Mouse (Mus musculus) left cerebral cortex, postnatal 10 days (tissue): ENCODE measurements around the gene Hoxd10. TPM values are rescaled to one million over a fixed set of nuclear protein-coding genes. Genes with fewer than 3 reads are reported as not detected.

ENCODE experiments used
- DNase-seq, 2 experiments: peaks; one replicate each; pipeline ENCODE4 v3.0.0; 2021 to 2022; ENCODE audit warnings: low spot score in 2 of 2, mixed read lengths in 1 of 2; ENCODE audit errors: extremely low spot score in 1 of 2
- intact Hi-C: fragments of 180-260 bp; cut with DNase I; formaldehyde crosslinking; loops from one replicate; pipeline ENCODE4 v1.15.1; 2025
- total RNA-seq, 2 experiments: library from RNA; stranded (reverse); gene quantifications; 2 replicates each; pipeline ENCODE4 v1.2.3; 2021

Hoxd10 gene
- total RNA-seq, 2 experiments from 2014 or later, result not detected

- intact Hi-C loops, result loop anchor here (5.0 kb wide), 3 partner anchors 693 to 1113 kb away; no protein-coding TSS in a partner anchor
- no peak for DNase-seq
Observed at GRCm38 (mm10) chr2:74660421-74661375, 31.0 kb upstream of the Hoxd10 start.

- intact Hi-C loops, result loop anchor here (2.0 to 5.0 kb wide), 5 partner anchors 361 to 1114 kb away; no protein-coding TSS in a partner anchor
- peak; percentile 26 to 62 for DNase-seq
Observed at GRCm38 (mm10) chr2:74661685-74662084, 30.0 kb upstream of the Hoxd10 start.

- DNase-seq, result peak; percentile 39 to 64
- intact Hi-C loops, result loop anchor here (2.0 to 5.0 kb wide), 5 partner anchors 363 to 1116 kb away; no protein-coding TSS in a partner anchor
Observed at GRCm38 (mm10) chr2:74663291-74663925, 28.3 kb upstream of the Hoxd10 start.

- intact Hi-C loops, result no loop called here
- DNase-seq, result no peak
Observed at GRCm38 (mm10) chr2:74666411-74666810, 25.3 kb upstream of the Hoxd10 start.

DNA sequence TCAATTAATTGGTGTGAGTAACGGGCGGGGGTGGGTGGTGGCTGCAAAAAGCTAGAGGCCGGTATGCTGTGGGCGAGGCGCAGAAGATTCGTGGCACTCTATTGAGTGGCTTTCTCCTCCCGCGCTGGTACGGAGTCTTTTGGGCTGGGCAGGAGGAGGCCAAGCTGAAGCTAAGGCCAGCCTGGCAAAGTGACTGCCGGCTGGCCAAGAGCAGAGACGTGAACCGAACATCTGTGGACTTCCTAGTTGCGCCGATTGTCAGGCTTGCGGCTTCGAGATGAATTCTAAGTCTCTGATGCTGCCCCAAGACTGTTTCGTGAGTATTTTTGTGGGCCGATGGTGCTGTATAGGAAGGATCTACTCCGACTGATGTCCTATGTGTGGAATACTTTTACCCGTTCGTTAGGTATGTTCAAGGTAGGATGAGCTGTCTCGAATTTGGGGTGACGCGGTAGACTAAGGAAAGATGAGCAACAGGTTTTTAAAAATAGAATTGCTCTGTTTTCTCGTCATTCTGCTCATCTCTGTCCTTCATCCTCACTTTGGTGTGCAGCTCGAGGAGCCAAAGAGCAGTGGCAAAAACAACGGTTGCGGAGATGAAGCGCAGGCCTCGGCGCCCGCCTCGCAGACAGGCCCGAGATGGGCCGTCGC lies 24.4 kb upstream of the Hoxd10 start:
- DNase-seq, result no peak
- intact Hi-C loops, result no loop called here

DNA sequence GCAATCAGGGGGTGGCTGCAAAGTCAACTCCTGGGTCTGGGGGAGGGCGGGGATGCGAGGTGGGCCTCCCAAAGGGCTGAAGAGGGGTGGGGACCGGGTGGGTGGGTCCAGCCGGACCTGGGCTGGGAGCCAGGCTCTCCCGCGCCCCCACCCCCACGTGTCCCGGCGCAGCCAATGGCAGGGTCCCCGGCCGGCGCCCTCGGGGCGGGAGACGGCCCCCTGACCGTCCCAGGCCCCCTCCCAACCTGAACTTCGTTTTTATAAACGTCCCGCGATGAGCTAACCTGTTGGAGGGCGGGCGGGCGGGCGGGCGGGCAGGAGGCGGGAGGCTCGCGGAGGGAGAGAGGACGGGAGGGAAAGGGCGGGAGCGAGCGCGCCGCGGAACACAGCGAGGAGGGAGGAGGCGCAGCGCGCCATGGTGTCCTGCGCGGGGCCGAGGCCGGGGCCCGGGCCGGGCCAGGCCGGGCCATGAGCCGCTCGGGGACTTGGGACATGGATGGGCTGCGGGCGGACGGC lies 23.8 kb upstream of the Hoxd10 start, which contains the start of gene Hoxd13:
Hoxd13 (plus strand) TSS at position 469 of the 516 bp plus-strand sequence.
- intact Hi-C loops, result no loop called here
- no peak for DNase-seq

DNA sequence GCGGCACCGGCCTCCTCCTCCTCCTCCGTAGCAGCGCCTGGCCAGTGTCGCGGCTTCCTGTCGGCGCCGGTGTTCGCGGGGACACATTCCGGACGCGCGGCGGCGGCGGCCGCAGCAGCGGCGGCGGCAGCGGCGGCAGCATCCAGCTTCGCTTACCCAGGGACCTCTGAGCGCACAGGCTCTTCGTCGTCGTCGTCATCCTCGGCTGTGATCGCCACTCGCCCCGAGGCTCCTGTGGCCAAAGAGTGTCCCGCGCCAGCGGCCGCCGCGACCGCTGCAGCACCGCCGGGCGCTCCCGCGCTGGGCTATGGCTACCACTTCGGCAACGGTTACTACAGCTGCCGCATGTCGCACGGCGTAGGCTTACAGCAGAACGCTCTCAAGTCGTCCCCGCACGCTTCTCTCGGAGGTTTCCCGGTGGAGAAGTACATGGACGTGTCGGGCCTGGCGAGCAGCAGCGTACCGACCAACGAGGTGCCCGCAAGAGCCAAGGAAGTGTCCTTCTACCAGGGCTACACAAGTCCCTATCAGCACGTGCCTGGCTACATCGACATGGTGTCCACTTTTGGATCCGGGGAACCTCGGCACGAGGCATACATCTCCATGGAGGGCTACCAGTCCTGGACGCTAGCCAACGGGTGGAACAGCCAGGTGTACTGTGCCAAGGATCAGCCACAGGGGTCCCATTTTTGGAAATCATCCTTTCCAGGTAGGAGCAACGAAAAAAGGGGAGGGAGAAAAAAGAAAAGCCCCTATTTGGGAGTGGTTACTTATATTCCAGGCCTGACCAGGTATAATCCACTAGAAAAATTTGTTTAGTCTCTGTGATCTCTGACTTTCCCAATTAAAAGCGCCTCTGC lies 23.1 kb upstream of the Hoxd10 start:
- intact Hi-C loops, result no loop called here
- DNase-seq, result peak in 1 of 2 experiments; percentile 40

GRCm38 (mm10) chr2:74669230-74669578 lies 22.5 kb upstream of the Hoxd10 start:
- no peak for DNase-seq

DNA sequence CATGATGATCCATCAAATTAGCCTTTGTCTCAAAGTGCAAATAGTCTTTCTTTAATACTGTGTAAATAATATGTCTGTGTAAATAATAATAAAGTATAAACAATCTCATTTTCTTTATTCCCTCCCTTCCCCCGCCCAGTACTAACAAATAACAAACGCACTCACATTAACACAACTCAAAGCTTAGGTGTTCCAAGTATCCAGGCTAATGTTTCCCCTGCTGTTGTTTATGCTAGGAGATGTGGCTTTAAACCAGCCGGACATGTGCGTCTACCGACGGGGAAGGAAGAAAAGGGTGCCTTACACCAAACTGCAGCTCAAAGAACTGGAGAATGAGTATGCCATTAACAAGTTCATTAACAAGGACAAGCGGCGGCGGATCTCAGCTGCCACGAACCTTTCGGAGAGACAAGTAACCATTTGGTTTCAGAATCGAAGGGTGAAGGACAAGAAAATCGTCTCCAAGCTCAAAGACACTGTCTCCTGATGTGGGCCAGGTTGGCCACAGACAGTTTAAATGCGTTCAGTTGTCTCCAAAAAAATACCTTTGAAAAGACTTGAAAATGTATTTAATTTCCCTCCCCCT lies 22.0 kb upstream of the Hoxd10 start:
- intact Hi-C loops, result no loop called here
- no peak for DNase-seq

More at GRCm38 (mm10) chr2:74669230-74669578, 22.5 kb upstream of the Hoxd10 start:
- intact Hi-C loops, result no loop called here

DNA sequence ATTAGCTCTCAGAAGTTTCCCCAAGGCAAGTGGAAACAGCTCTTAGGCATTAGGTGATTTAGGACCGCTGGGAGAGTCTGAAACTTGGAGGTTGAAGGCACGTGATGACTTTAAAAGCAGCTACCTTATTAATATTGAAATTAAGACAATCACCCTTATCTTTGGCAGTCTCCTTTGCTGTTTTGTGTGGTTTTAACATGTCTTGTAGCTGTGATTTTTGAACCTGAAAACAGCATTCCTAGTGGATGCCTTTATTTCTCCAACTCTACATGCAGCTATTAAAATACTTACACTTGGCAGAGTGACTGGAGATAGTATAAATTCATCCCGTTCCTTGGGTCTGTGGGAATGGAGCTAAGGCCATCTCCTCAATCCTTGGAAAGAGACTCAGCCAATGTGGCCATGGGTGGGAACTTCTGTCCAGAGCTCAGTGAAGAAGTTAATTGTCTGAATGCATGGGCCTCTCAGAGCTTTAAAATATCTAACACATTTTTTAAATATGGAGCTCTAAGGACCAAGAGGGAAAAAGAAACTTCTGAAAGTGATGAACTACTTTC lies 21.0 kb upstream of the Hoxd10 start:
- DNase-seq, result no peak
- intact Hi-C loops, result no loop called here

- DNase-seq, result no peak
- intact Hi-C loops, result no loop called here
Observed at GRCm38 (mm10) chr2:74671847-74672246, 19.9 kb upstream of the Hoxd10 start.

DNA sequence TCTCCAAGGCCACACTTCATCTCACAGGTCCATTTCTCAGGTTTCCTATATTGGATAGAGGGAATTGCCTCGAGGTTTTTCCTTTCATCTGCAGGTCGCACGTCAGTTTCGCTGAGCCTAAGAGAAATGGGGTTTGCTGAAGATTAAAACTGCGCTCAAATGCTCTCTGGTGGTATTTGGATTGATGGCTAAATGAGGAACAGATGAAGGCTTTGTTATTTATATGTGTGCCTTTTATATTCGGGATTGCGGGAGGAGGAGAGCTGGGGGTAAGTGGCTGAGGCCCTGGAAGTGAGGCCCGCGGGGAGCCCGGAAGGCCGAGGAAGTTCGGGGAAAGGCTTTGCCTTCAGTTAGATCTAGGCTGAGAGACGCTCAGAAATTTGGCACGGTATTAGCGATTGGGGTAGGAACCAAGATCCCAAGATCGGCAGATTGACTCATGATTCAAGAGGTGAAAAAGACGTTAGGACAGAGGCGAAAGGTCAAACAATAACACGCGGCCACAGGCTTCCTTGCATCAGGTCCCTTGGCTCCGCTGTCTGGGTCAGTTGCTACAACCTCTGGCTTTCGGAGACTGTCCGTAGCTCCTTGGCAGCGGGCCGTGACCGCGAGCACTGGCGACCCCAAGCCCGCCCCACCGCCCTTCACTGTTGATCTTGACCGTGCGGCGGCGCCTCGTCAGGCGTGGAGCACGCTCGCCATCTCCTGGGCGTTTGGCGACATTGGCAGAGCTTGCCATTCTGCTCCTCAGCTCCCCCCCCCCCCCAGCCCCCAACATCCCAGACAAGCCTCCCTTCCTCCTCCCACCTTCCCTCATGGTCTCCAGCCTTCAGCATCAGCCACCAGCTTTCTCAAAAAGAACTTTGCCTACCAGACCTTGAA lies 19.0 kb upstream of the Hoxd10 start:
- DNase-seq, result peak in 1 of 2 experiments; percentile 70
- intact Hi-C loops, result no loop called here

GRCm38 (mm10) chr2:74673835-74674425 lies 17.8 kb upstream of the Hoxd10 start:
- DNase-seq, result no peak
- intact Hi-C loops, result no loop called here

DNA sequence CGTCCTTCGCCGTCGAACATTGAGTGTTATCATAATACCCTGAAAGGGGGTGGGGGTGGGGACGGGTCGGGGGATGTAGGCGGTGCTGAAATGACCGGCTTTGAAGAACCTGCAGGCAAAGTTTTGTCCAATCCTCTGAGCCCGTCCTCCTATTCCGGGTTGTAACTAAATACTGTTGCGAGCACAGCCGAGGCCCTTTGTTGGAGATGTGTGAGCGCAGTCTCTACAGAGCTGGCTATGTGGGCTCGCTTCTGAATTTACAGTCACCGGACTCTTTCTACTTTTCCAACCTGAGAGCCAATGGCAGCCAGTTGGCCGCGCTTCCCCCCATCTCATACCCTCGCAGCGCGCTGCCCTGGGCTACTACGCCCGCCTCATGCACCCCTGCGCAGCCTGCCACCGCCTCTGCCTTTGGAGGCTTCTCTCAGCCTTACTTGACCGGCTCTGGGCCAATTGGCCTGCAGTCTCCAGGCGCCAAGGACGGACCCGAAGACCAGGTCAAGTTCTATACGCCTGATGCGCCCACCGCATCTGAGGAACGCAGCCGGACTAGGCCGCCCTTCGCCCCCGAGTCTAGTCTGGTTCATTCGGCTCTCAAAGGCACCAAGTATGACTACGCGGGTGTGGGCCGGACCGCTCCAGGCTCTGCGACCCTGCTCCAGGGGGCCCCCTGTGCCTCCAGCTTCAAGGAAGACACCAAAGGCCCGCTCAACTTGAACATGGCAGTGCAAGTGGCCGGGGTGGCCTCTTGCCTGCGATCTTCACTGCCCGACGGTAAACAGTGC lies 16.7 kb upstream of the Hoxd10 start, which contains the start of gene Hoxd12:
Hoxd12 (plus strand) TSS at position 133 of the 785 bp plus-strand sequence.
- intact Hi-C loops, result no loop called here
- no peak for DNase-seq

DNA sequence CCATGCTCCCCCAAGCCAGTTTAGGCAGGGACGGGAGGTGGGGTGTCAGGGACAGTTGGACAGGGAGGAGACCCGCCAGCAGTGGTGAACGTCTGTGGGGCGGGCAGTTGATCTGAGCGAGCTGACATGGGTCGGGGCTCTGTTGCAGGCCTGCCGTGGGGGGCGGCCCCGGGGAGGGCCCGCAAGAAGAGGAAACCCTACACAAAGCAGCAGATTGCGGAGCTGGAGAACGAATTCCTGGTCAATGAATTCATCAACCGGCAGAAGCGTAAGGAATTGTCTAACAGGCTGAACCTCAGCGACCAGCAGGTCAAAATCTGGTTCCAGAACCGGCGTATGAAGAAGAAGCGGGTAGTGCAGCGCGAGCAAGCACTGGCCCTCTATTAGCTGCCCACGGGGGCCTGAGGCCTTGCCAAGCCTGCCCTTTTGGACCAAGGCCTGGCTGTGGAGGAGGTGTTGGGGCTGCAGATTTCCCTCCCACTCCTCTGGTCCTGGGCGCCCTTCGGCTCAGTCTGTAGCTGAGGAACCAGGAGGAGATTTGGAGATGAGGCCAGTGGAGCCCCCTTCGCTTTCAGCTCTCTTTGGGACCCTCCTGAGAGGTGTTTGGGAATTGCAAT lies 15.9 kb upstream of the Hoxd10 start:
- intact Hi-C loops, result no loop called here
- DNase-seq, result no peak
